Mouse (Mus musculus): ENCODE results near the gene Tbc1d13. TPM values are rescaled to one million over a fixed set of nuclear protein-coding genes. Genes with fewer than 3 reads are reported as not detected.
A peak's percentile ranks its signal among the peaks of the same experiment; 100 is the strongest.

Gene Tbc1d13
- total RNA-seq (2018; cell fraction: chromatin; rRNA removed), result 100 to 1,000 TPM in 21 of 26 experiments, 10 to 100 TPM in 5; 54.1 to 618 (median 298) TPM
- total RNA-seq (2018; cell fraction: cytosol; rRNA removed), result 100 to 1,000 TPM in 22 of 26 experiments, 10 to 100 TPM in 4; 77.7 to 267 (median 143) TPM
- 100 to 1,000 TPM in 21 of 26 experiments, 10 to 100 TPM in 5; 46.8 to 407 (median 237) TPM for total RNA-seq (2018; cell fraction: nucleus; rRNA removed)
- 79.6 to 115 TPM (median 108 TPM) in 3 replicates for polyA plus RNA-seq (2018)

DNA sequence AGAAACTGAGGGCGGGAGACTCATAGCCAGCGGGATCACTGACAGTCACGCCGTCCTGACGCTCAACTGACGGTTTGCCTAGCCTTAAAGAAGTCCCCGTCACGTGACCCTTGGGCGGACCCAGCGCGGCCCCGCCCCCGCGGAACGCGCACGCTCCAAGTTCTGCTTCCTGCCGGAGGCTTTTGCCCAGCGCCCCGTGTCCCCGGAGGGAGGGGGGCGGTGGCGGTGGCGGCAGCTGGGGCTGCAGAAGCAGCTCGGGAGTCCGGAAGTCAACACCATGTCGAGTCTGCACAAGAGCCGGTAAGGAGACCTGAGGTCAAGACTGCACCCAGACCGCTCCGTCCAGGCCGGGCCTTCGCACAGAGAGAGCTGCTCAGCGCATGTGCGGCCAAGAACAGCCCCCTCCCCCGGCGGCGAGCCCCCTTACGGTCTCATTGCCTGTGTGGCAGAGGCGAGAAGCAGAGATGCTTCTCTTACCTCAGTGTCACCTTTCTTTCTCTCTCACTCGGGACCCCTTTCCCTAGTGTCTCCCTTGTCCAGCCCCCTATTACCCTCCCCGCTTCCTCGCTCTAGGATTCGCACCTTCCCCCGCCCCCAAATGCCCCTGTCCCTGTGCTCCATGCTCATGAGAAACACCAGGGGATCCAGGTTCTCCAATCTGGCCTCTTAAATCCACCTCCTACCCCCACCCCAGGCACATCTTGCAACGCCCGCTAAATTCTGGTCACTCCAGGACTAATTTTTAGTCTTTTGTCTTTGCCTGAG lies at the start of gene Tbc1d13:
Gene Tbc1d13 (plus strand): TSS at position 134 of the 765 bp plus-strand sequence.
- H3K4me3 ChIP-seq (ENCODE audit: inconsistent target), result peak within 1 kb of the TSS; percentile 91
- under 1% methylated on average over 45 of the region's 46 CpGs for WGBS (ENCODE audit: missing documents)
- peak within 1 kb of the TSS; percentile 95 for H3K27ac ChIP-seq

GRCm38 (mm10) chr2:30084113-30084512 lies 49.4 kb upstream of the Tbc1d13 start:
- WGBS (ENCODE audit: missing documents), result 9% methylated on average over 5 of the region's 5 CpGs
- no peaks in the 10 kb centered on the region for H3K79me2 ChIP-seq (ENCODE audit: inconsistent target)
- no peak overlapping the region for H3K4me3 ChIP-seq (ENCODE audit: inconsistent target)
- H3K27ac ChIP-seq, result peak overlapping the region; percentile 7; the same call in 1 of the 2 replicates
- no peaks in the 10 kb centered on the region for H3K36me3 ChIP-seq (ENCODE audit: inconsistent target)

More for the DNA sequence above, at the start of gene Tbc1d13:
- peaks cover 50% of the 10 kb centered on the region for H3K79me2 ChIP-seq (ENCODE audit: inconsistent target)
- peaks cover 23% of the 10 kb centered on the region for H3K36me3 ChIP-seq (ENCODE audit: inconsistent target)

DNA sequence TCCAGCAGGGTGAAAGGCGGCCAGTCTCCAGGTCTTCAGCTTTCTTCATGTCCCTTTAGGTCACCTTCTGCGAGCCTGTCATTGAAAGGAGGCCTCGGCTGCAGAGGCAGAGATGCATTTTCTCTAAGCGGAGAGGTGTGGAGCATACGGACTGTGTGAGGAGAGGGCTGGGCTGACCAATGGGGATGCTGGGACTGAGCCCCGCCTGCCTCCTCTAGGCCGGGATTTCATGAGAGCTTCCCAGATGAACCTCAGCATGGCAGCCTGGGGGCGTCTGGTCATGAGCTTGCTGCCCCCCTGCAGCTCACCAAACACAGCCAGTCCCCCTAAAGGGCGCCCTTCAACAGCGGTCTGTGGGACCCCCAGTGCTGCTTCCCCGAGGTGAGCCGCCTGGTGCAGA lies 48.9 kb upstream of the Tbc1d13 start:
- H3K4me3 ChIP-seq (ENCODE audit: inconsistent target), result no peak overlapping the region
- 89% methylated on average over 12 of the region's 12 CpGs for WGBS (ENCODE audit: missing documents)
- H3K79me2 ChIP-seq (ENCODE audit: inconsistent target), result no peaks in the 10 kb centered on the region
- no peaks in the 10 kb centered on the region for H3K36me3 ChIP-seq (ENCODE audit: inconsistent target)
- peak overlapping the region; percentile 7; the same call in 1 of the 2 replicates for H3K27ac ChIP-seq

GRCm38 (mm10) chr2:30087310-30087709 lies 46.2 kb upstream of the Tbc1d13 start:
- Histone ChIP-seq H3K79me2 (ENCODE audit: inconsistent target) (no peaks in the 10 kb centered on the region), H3K27ac (no peak overlapping the region), H3K36me3 (ENCODE audit: inconsistent target) (peaks cover 19% of the 10 kb centered on the region; the same call in 1 of the 2 replicates), H3K4me3 (ENCODE audit: inconsistent target) (no peak overlapping the region)
- 54% methylated on average over 4 of the region's 4 CpGs for WGBS (ENCODE audit: missing documents)

GRCm38 (mm10) chr2:30091521-30091920 lies 42.0 kb upstream of the Tbc1d13 start:
- Histone ChIP-seq H3K27ac (no peak overlapping the region), H3K79me2 (ENCODE audit: inconsistent target) (peaks cover 11% of the 10 kb centered on the region; the same call in 1 of the 2 replicates), H3K36me3 (ENCODE audit: inconsistent target) (peaks cover 19% of the 10 kb centered on the region; the same call in 1 of the 2 replicates), H3K4me3 (ENCODE audit: inconsistent target) (no peak overlapping the region)
- whole genome bisulfite sequencing (ENCODE audit: missing documents), result 91% methylated on average over 12 of the region's 12 CpGs

- peak overlapping the region; percentile 89 for H3K4me3 ChIP-seq (ENCODE audit: inconsistent target)
- H3K27ac ChIP-seq, result no peak overlapping the region
- 81% methylated on average over 6 of the region's 6 CpGs for WGBS (ENCODE audit: missing documents)
- peaks cover 19% of the 10 kb centered on the region; the same call in 1 of the 2 replicates for H3K36me3 ChIP-seq (ENCODE audit: inconsistent target)
- H3K79me2 ChIP-seq (ENCODE audit: inconsistent target), result peaks cover 11% of the 10 kb centered on the region; the same call in 1 of the 2 replicates
Observed at GRCm38 (mm10) chr2:30092280-30092918, 41.1 kb upstream of the Tbc1d13 start.

DNA sequence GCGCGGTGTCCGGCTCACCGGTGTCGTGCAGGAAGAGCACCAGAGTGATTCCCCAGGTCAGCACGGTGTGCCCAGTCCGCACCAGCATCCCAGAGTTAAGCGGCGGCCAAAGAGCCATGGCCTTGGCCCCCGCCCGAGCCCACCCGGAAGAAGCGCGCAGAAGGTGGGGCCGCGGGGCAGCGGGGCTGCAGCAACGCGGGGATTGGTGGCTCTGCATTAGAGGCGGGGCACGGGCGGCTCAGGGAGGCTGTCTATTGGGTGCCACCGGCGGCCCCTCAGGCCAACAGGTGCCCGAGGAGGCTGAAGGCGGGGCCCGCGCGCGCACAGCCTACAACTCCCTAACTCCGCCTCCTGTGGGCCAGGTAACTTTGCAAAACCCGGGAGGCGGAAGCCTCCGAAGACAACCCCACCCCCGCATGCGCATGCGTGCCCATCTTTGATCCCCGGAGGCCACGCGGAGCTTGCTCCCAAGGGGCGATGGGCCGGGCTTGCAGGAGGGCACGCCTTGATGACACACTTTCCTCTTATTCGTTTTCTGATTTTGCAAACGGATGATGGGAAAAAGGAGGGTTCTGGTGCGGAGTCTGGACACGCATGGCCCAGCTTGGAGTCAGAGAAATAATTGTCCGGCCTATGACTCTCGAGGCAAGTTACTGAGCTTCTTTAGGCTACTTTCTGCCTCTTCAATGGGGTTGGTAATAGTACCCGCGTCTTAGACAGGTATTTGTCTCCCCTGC lies 39.9 kb upstream of the Tbc1d13 start, which contains the start of gene Zdhhc12:
Gene Zdhhc12 (minus strand): TSS at position 178 of the 737 bp plus-strand sequence.
- peaks cover 11% of the 10 kb centered on the region; the same call in 1 of the 2 replicates for H3K79me2 ChIP-seq (ENCODE audit: inconsistent target)
- peaks cover 19% of the 10 kb centered on the region; the same call in 1 of the 2 replicates for H3K36me3 ChIP-seq (ENCODE audit: inconsistent target)
- H3K27ac ChIP-seq, result peak within 1 kb of the TSS; percentile 65
- peak within 1 kb of the TSS; percentile 89 for H3K4me3 ChIP-seq (ENCODE audit: inconsistent target)
- WGBS (ENCODE audit: missing documents), result under 1% methylated on average over 46 of the region's 51 CpGs

DNA sequence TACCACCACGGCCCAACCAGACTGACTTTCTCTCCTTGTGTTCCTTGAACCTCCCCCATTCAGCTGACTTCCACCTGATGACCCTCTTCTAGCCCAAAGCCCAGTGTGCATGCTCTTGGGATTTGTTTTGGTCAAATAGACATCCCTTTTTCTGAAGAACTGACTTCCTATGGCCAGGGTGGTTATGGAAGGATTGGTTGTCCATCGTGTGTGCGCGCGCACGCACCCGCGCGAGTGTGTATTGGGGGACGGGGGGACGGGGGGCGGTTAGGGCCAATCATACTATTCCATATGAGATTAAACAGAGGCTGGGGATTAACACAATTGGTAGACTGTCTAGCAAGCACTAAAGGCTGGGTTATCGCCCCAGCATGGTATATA lies 39.3 kb upstream of the Tbc1d13 start:
- peaks cover 19% of the 10 kb centered on the region; the same call in 1 of the 2 replicates for H3K36me3 ChIP-seq (ENCODE audit: inconsistent target)
- under 1% methylated on average over 13 of the region's 13 CpGs for whole genome bisulfite sequencing (ENCODE audit: missing documents)
- peak overlapping the region; percentile 65 for H3K27ac ChIP-seq

GRCm38 (mm10) chr2:30095882-30096527 lies 37.5 kb upstream of the Tbc1d13 start:
- Histone ChIP-seq H3K36me3 (ENCODE audit: inconsistent target) (peaks cover 10% of the 10 kb centered on the region; the same call in 1 of the 2 replicates), H3K79me2 (ENCODE audit: inconsistent target) (peaks cover 11% of the 10 kb centered on the region; the same call in 1 of the 2 replicates), H3K4me3 (ENCODE audit: inconsistent target) (no peak overlapping the region), H3K27ac (no peak overlapping the region)
- 71% methylated on average over 2 of the region's 2 CpGs for WGBS (ENCODE audit: missing documents)

More for the DNA sequence above, 39.3 kb upstream of the Tbc1d13 start:
- peak overlapping the region; percentile 85 for H3K4me3 ChIP-seq (ENCODE audit: inconsistent target)
- peaks cover 11% of the 10 kb centered on the region; the same call in 1 of the 2 replicates for H3K79me2 ChIP-seq (ENCODE audit: inconsistent target)

GRCm38 (mm10) chr2:30100214-30100613 lies 33.3 kb upstream of the Tbc1d13 start:
- Histone ChIP-seq H3K36me3 (ENCODE audit: inconsistent target) (peaks cover 8% of the 10 kb centered on the region; the same call in 1 of the 2 replicates), H3K27ac (no peak overlapping the region), H3K79me2 (ENCODE audit: inconsistent target) (peaks cover 3% of the 10 kb centered on the region; the same call in 1 of the 2 replicates), H3K4me3 (ENCODE audit: inconsistent target) (no peak overlapping the region)
- WGBS (ENCODE audit: missing documents), result 91% methylated on average over 4 of the region's 4 CpGs

DNA sequence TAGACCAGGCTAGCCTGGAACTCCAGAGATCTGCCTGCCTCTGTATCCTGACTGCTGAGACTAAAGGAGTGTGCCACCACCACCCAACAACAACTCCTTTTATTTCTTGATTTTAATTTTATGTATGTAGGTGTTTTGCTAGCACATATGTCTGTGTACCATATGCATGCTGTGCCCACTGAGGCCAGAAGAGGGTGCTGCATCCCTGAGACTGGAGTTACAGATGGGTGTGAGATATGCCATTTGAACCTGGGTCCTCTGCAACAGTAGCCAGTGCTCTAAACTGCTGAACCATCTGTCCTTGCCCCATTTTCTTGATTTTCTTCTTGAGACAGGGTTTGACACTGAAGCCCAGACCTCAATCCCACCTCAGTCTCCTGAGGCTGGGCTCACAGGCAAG lies 27.2 kb upstream of the Tbc1d13 start:
- H3K27ac ChIP-seq, result no peak overlapping the region
- H3K79me2 ChIP-seq (ENCODE audit: inconsistent target), result no peaks in the 10 kb centered on the region
- H3K4me3 ChIP-seq (ENCODE audit: inconsistent target), result no peak overlapping the region
- H3K36me3 ChIP-seq (ENCODE audit: inconsistent target), result peaks cover 21% of the 10 kb centered on the region

GRCm38 (mm10) chr2:30107646-30108045 lies 25.9 kb upstream of the Tbc1d13 start:
- Histone ChIP-seq H3K36me3 (ENCODE audit: inconsistent target) (peaks cover 21% of the 10 kb centered on the region), H3K4me3 (ENCODE audit: inconsistent target) (no peak overlapping the region), H3K27ac (no peak overlapping the region), H3K79me2 (ENCODE audit: inconsistent target) (no peaks in the 10 kb centered on the region)
- 82% methylated on average over 5 of the region's 5 CpGs for WGBS (ENCODE audit: missing documents)

DNA sequence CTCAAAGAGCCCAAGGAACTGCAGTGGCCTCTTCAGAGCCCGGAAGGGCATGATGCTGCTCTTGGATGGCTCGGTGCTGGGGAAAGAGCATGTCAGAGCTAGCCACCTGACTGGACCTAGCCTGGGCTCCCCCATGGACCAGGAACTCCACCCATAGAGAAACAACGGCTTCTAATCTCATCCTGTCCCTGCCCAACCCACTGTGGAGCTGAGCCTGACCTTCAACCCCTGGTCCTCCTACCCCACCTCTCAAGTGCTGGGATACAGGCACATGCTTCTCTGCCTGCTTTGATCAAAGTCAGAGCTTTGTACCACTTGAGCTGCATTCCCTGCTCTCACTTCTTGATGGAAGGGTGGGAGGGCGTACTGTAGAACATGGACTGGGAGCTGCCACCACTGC lies 25.3 kb upstream of the Tbc1d13 start:
- Histone ChIP-seq H3K27ac (no peak overlapping the region), H3K4me3 (ENCODE audit: inconsistent target) (no peak overlapping the region), H3K36me3 (ENCODE audit: inconsistent target) (peaks cover 15% of the 10 kb centered on the region), H3K79me2 (ENCODE audit: inconsistent target) (no peaks in the 10 kb centered on the region)
- 98% methylated on average over 3 of the region's 4 CpGs for WGBS (ENCODE audit: missing documents)
